Mouse (Mus musculus) midbrain, embryonic 13.5 days (tissue): ENCODE measurements at regions not wholly inside any gene's neighbourhood (a gene's known extent, or its start where the extent isn't known, plus 50 kb on each side); places are given as distances from the start of the nearest gene placed in this dataset.

Source experiments
- ATAC-seq: fragments of 200-750 bp; cut with Nextera tagmentation; 2 replicates; pipeline ENCODE4 v1.8.0; 2017; ENCODE audit warnings: mild to moderate bottlenecking, moderate TSS enrichment, moderate library complexity
- H3K27ac ChIP-seq: fragments of 300-500 bp; sonication (generic); 2 replicates; pipeline ENCODE4 v1.5.1; 2015; ENCODE audit warnings: inconsistent platforms, mild to moderate bottlenecking, moderate library complexity
- H3K27me3 ChIP-seq: fragments of 300-500 bp; sonication (generic); 2 replicates; pipeline ENCODE4 v1.6.1; 2015; ENCODE audit warnings: mild to moderate bottlenecking, inconsistent platforms
- H3K36me3 ChIP-seq: fragments of 300-500 bp; sonication (generic); 2 replicates; pipeline ENCODE4 v1.6.1; 2015; ENCODE audit warnings: mild to moderate bottlenecking, inconsistent platforms
- H3K4me1 ChIP-seq: fragments of 300-500 bp; sonication (generic); replicated peaks from 2 replicates; pipeline ENCODE4 v1.6.1; 2015; ENCODE audit warnings: inconsistent platforms
- H3K4me2 ChIP-seq: fragments of 300-500 bp; sonication (generic); replicated peaks from 2 replicates; pipeline ENCODE4 v1.6.1; 2015; ENCODE audit warnings: moderate library complexity, mild to moderate bottlenecking, inconsistent platforms
- H3K4me3 ChIP-seq: fragments of 300-500 bp; sonication (generic); replicated peaks from 2 replicates; pipeline ENCODE4 v1.5.1; 2015; ENCODE audit warnings: mild to moderate bottlenecking, inconsistent platforms
- H3K9ac ChIP-seq: fragments of 300-500 bp; sonication (generic); replicated peaks from 2 replicates; pipeline ENCODE4 v1.6.1; 2015; ENCODE audit warnings: mild to moderate bottlenecking, inconsistent platforms
- H3K9me3 ChIP-seq: fragments of 300-500 bp; sonication (generic); 2 replicates; pipeline ENCODE4 v1.6.1; 2016; ENCODE audit warnings: mild to moderate bottlenecking, inconsistent platforms
- WGBS: fragments of 180-500 bp; shearing (Covaris S2); methylation state at CpG from one replicate; pipeline ENCODE4 v1.1.7; 2015; 5-methylcytosine and 5-hydroxymethylcytosine counted together

DNA sequence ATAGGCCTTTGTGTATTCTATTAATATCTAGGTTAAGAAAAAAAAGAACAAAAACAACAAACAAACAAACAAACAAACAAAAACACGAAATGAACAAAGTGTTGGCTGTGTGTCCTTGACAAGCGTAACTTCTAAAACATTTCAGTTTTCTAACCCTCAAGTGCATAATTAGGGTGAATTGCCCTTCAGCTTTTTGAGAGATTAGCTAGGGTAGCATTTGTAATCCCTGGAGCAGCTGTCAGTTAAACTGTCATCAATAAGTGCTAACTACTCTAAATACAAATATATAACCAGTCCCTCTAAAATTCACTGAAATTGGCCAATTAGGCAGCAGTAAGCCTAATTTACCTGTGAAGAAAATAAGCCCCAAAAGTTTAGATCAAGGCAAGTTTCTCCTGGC lies 467.6 kb downstream of the Gabrg2 start:
- ATAC-seq, result no peak

DNA sequence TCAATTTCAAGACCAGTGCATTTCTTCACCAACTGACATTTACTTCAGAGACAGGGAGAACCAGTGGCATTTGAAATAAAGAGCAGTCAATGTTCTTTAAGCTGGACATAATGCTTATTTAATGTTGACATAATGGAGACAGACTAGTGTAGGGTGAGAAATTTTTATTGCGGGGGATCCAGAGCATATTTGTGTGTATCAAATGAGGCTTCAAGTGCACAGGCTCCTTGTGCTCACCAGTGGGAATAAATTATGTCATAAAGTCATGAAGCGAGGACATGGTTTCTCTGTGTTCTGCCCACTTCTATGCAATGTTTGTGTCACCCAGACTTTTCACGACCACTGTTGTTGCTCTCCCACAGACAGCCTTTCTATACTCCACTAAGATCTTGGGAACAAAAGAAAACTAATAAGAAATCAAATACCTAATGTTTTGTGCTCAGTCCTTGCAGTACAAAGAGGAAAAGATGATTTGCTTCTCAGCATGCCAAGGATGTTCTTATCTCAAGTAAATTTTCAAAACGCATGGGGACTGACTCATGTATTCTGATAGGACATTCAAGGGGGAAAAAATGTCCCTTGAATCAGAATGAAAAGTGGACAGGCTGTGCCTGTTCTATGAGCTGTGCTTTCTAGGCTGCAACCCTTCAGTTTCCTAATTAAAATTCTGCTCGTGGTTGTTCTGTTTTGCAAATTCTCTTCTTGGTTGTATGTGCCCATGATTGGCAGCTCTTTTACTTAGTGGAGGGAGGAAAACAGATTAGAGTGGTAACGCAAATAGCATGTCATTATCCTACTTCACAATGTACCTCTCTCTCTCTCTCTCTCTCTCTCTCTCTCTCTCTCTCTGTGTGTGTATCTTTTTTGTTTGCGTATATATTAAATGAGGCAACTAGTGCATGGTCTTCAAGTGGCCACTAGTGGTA lies 468.4 kb downstream of the Gabrg2 start:
- no peak overlapping the region for H3K9ac ChIP-seq
- no peaks in the 10 kb centered on the region for H3K27me3 ChIP-seq
- H3K4me3 ChIP-seq, result no peak overlapping the region
- no peak overlapping the region for H3K4me2 ChIP-seq
- peak; percentile 96 for ATAC-seq
- no peaks in the 10 kb centered on the region for H3K36me3 ChIP-seq
- H3K9me3 ChIP-seq, result 0 out of 2 replicates have a peak, but pooled peaks cover 2% of the 10 kb centered on the region
- whole genome bisulfite sequencing, result 24% methylated on average over 7 of the region's 7 CpGs
- H3K27ac ChIP-seq, result peak overlapping the region; percentile 79
- peaks cover 15% of the 10 kb centered on the region for H3K4me1 ChIP-seq

More for the DNA sequence above, 467.6 kb downstream of the Gabrg2 start:
- H3K4me3 ChIP-seq, result no peak overlapping the region
- no peak overlapping the region for H3K9ac ChIP-seq
- WGBS, result 43% methylated on average over 2 of the region's 2 CpGs
- 0 out of 2 replicates have a peak, but pooled peaks cover 2% of the 10 kb centered on the region for H3K9me3 ChIP-seq
- peaks cover 15% of the 10 kb centered on the region for H3K4me1 ChIP-seq
- peak overlapping the region; percentile 79; the same call in 1 of the 2 replicates for H3K27ac ChIP-seq
- no peaks in the 10 kb centered on the region for H3K36me3 ChIP-seq
- no peak overlapping the region for H3K4me2 ChIP-seq
- no peaks in the 10 kb centered on the region for H3K27me3 ChIP-seq

DNA sequence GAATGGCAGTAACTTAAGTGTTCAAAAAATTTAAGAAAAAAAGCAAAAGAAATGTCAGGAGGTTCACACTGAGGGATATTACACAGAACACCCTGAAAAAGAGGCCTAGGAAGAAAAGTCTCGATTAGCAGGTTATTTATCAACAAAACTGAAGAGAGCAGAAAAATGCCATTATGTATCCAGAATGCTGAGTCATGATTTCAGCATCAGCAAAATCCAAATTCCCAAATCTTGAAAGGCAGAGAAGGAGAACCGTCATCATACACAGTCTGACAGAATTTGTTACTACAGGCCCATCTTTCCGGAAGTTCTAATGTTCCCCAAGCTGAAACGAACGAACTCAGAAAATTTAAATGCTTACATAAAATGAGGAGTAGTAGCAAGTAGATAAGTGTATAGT lies 475.7 kb downstream of the Gabrg2 start:
- Histone ChIP-seq H3K4me3 (no peak overlapping the region), H3K27me3 (no peaks in the 10 kb centered on the region), H3K9me3 (no peaks in the 10 kb centered on the region), H3K4me1 (no peaks in the 10 kb centered on the region), H3K9ac (no peak overlapping the region), H3K27ac (no peak overlapping the region), H3K4me2 (no peak overlapping the region), H3K36me3 (no peaks in the 10 kb centered on the region)
- no peak for ATAC-seq
- WGBS, result 92% methylated on average over 5 of the region's 5 CpGs

DNA sequence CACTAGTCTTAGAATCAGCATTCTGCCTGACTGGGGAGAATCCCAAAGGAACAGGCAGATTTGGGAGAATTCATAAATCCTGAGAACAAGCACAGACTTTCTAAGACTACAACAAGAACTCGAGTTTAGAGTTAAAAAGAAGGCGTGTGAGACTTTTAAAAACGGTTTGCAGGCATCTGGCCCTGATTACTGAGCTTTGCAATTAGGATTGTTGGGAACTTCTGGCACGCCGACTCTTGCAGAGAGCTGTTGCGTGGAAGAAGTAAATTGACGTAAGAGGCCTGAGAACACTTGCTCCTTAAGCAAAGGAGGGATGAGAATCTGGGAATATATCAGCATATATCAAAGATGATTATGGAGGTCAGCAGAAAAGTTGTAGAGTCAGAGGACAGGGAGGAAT lies 507.4 kb downstream of the Gabrg2 start:
- no peak overlapping the region for H3K27ac ChIP-seq
- 81% methylated on average over 7 of the region's 7 CpGs for WGBS
- H3K9ac ChIP-seq, result no peak overlapping the region
- no peak for ATAC-seq
- H3K27me3 ChIP-seq, result no peaks in the 10 kb centered on the region
- no peaks in the 10 kb centered on the region for H3K9me3 ChIP-seq
- no peak overlapping the region for H3K4me3 ChIP-seq
- H3K36me3 ChIP-seq, result no peaks in the 10 kb centered on the region
- H3K4me1 ChIP-seq, result no peaks in the 10 kb centered on the region
- H3K4me2 ChIP-seq, result no peak overlapping the region

DNA sequence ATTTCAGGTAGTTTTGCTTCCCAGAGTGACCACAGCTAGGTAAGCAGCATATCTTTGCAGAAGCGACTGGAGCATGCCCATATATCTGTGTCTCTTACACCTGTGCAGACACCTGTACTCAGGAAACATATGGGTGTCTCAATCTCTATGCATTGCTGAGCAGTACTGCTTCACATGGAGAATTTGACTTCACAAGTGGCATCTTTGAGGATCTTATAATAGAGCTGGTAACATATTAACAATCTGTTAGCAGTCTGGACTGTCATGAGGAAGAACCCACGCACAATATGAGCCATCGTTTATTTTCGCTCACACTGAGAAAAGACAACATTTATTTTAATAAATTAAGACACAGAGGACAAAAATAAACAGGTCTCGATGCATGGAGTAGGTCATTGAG lies 508.7 kb downstream of the Gabrg2 start:
- no peaks in the 10 kb centered on the region for H3K36me3 ChIP-seq
- H3K9ac ChIP-seq, result no peak overlapping the region
- 0 out of 2 replicates have a peak overlapping the region, but pooled peaks have one; percentile 6 for H3K27ac ChIP-seq
- H3K9me3 ChIP-seq, result no peaks in the 10 kb centered on the region
- no peaks in the 10 kb centered on the region for H3K27me3 ChIP-seq
- no peak for ATAC-seq
- no peaks in the 10 kb centered on the region for H3K4me1 ChIP-seq
- no peak overlapping the region for H3K4me3 ChIP-seq
- H3K4me2 ChIP-seq, result no peak overlapping the region
- WGBS, result 86% methylated on average over 5 of the region's 5 CpGs

DNA sequence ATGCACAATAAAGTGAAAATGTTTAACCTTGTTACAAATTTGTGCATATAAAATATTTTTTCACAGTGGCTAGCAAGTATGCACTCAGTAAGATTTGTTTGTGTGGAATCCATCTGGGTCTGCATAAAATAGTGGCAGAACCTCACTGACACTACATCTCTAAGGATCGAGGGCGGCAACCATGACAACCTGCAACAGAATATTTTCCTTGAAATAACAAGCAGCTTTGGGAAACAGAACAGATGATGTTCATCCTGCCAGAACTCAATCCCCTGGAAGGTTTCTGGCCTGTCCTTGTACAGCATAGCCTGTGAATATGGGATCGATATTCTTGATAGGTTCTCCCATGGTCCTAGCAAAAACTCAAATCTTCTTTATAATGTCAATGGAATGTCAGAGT lies 509.4 kb downstream of the Gabrg2 start:
- ATAC-seq, result no peak
- no peaks in the 10 kb centered on the region for H3K36me3 ChIP-seq

DNA sequence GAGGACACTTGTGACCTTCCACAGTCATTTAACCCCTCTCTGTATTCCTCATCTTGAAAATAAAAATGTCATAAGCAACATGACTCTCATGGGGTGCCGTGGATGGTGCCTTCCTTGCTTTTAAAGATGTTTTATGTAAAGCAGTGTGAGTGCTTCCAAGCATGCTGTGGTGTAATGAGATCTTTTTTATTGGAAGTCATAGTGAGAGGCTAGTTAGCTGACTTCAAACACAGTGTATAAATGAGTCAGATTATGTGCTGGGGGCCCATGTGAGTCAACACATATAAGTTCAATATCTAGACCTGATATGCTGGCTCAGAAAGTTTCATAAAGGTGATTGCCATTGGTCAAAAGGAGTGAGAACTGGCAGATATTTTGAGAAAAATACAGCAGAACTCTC lies 516.8 kb downstream of the Gabrg2 start:
- no peak overlapping the region for H3K4me2 ChIP-seq
- 51% methylated on average over 1 of the region's 1 CpGs for WGBS
- H3K4me3 ChIP-seq, result no peak overlapping the region
- H3K9me3 ChIP-seq, result no peaks in the 10 kb centered on the region
- H3K9ac ChIP-seq, result no peak overlapping the region
- no peak overlapping the region for H3K27ac ChIP-seq
- H3K4me1 ChIP-seq, result no peaks in the 10 kb centered on the region
- no peaks in the 10 kb centered on the region for H3K36me3 ChIP-seq
- no peaks in the 10 kb centered on the region for H3K27me3 ChIP-seq
- ATAC-seq, result no peak

More for the DNA sequence above, 509.4 kb downstream of the Gabrg2 start:
- no peaks in the 10 kb centered on the region for H3K27me3 ChIP-seq
- no peak overlapping the region for H3K4me2 ChIP-seq
- WGBS, result 82% methylated on average over 3 of the region's 3 CpGs
- H3K9ac ChIP-seq, result no peak overlapping the region
- no peak overlapping the region for H3K4me3 ChIP-seq
- H3K4me1 ChIP-seq, result no peaks in the 10 kb centered on the region
- no peak overlapping the region for H3K27ac ChIP-seq
- H3K9me3 ChIP-seq, result no peaks in the 10 kb centered on the region

DNA sequence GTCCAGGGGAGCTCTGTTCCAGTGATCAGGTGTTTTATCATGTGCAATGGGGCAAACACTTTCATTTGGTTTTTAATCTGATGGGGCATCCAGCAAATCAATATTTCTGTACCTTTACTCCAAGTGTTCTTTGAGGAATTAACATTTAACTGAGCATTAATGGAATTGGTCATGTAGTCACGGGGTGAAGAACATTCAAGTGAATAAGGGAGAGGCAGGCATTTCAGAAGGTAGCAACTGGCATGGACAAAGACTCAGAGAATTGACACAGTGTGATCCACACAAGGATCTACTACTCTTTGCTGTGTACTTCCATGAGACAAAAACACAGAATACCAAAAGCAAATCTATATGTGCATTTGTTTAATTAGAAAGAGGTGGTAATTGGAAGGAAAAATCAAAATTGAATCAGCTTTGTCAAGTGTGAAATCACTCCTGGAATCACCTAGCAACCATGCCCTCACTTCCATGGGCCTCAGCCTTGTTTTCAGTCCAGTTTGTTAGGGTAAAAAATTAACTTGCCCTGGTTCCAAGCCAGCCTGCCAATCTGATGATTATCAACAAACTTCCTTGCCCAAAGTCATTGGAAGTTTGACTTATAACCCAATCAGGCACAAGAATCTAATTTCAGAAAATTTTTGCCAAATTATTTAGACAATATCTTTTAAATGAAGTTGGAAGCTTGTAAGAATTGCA lies 529.6 kb downstream of the Gabrg2 start:
- H3K36me3 ChIP-seq, result no peaks in the 10 kb centered on the region
- no peak for ATAC-seq
- no peak overlapping the region for H3K9ac ChIP-seq
- no peaks in the 10 kb centered on the region for H3K4me1 ChIP-seq
- no peak overlapping the region for H3K4me2 ChIP-seq
- no peak overlapping the region for H3K27ac ChIP-seq
- no peaks in the 10 kb centered on the region for H3K9me3 ChIP-seq
- H3K4me3 ChIP-seq, result no peak overlapping the region
- 58% methylated on average over 1 of the region's 1 CpGs for WGBS
- no peaks in the 10 kb centered on the region for H3K27me3 ChIP-seq

DNA sequence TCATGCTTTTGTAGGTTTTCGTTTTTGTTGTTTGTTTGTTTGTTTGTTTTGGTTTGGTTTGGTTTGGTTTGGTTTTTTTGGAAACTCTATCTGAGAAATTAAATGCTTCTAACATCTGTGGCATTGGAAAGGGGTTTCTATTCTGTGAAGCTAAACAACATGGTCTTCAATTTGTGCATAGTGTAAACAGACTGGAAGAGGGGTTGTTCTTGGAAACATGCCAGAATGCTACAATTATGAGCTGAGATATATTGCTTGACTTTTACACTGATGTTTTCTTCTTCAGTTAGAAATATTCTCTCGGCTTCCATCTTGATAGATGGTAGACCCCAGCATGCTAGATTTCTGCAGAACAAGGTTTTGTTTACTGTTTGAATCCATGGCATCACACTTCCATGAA lies 533.3 kb downstream of the Gabrg2 start:
- no peak overlapping the region for H3K27ac ChIP-seq
- no peaks in the 10 kb centered on the region for H3K36me3 ChIP-seq
- H3K4me3 ChIP-seq, result no peak overlapping the region
- H3K27me3 ChIP-seq, result no peaks in the 10 kb centered on the region
- no peak overlapping the region for H3K9ac ChIP-seq
- H3K4me1 ChIP-seq, result no peaks in the 10 kb centered on the region
- no peak for ATAC-seq
- no peaks in the 10 kb centered on the region for H3K9me3 ChIP-seq
- WGBS, result 83% methylated on average over 2 of the region's 2 CpGs
- no peak overlapping the region for H3K4me2 ChIP-seq

DNA sequence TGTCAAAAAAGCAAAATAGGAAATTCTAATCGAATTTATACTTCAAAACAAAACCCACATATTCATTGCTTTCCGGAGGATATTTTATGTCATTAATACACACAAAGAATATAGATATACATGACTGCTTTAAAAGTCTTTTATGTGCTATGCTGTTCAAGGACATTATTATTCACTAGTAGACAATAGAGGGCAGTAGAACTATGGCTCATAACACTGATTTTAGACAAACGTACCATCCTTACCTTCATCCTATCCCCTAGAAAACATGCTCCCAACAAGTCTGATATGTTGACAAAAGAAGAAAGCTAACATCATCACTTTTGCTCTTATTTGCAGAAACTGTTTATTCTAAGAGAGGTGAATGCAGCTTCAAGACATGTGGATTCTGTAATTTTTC lies 566.8 kb downstream of the Gabrg2 start:
- H3K4me1 ChIP-seq, result no peaks in the 10 kb centered on the region
- no peak overlapping the region for H3K4me2 ChIP-seq
- H3K4me3 ChIP-seq, result no peak overlapping the region
- WGBS, result 72% methylated on average over 3 of the region's 3 CpGs
- no peaks in the 10 kb centered on the region for H3K36me3 ChIP-seq
- H3K9me3 ChIP-seq, result no peaks in the 10 kb centered on the region; the same call in 1 of the 2 replicates
- H3K27ac ChIP-seq, result no peak overlapping the region
- ATAC-seq, result no peak
- no peak overlapping the region for H3K9ac ChIP-seq
- H3K27me3 ChIP-seq, result no peaks in the 10 kb centered on the region

DNA sequence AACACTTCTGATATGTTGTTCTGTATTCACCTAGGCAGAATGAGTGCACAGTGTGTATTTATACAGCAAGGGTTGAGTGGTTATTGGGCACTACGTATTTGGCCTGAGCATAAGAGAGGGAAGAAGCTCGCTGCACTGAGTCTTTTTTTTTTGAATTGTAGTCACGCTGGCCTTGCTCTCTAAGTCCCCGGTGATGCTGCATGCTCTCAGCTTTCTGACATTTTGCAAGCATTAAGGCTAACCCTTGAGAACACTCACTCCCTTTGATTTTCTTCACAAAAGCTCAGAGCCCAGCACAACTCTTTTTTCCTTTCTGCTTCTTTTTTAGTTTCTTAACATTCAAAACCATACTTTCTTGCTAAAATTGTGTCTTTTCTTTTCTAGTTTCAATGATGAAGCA lies 575.1 kb downstream of the Gabrg2 start:
- Histone ChIP-seq H3K9ac (no peak overlapping the region), H3K9me3 (no peaks in the 10 kb centered on the region), H3K36me3 (no peaks in the 10 kb centered on the region), H3K4me3 (no peak overlapping the region), H3K4me1 (peaks cover 3% of the 10 kb centered on the region; the same call in 1 of the 2 replicates), H3K4me2 (no peak overlapping the region), H3K27me3 (no peaks in the 10 kb centered on the region), H3K27ac (peak overlapping the region; percentile 4; the same call in 1 of the 2 replicates)
- no peak for ATAC-seq
- 31% methylated on average over 4 of the region's 4 CpGs for WGBS
